Mouse (Mus musculus) adrenal gland, postnatal 25 days (tissue): ENCODE data around the gene Abhd16a. TPM values are rescaled to one million over a fixed set of nuclear protein-coding genes. Genes with fewer than 3 reads are reported as not detected.

Experiments
- DNase-seq: peaks from one replicate; pipeline ENCODE4 v3.0.0; 2021; ENCODE audit warnings: mixed read lengths
- long read RNA-seq: library from polyadenylated mRNA; stranded (forward); transcript quantifications from one replicate; pipeline ENCODE4 v2.0.0, GENCODE M21; 2021
- total RNA-seq: library from RNA; stranded (reverse); gene quantifications from 2 replicates; pipeline ENCODE4 v1.2.3, GENCODE M21; 2021

The Abhd16a gene
- 67.1 and 84.9 TPM in 2 replicates for total RNA-seq
- long read RNA-seq, transcript Abhd16a-201 (20 exons, 1,945 nt) = major isoform, 161 of 198 reads
- long read RNA-seq, partial matches to known transcripts = 19 of 198 reads
- long read RNA-seq, other reads (novel, unspliced or antisense) = 18 of 198 reads

DNA sequence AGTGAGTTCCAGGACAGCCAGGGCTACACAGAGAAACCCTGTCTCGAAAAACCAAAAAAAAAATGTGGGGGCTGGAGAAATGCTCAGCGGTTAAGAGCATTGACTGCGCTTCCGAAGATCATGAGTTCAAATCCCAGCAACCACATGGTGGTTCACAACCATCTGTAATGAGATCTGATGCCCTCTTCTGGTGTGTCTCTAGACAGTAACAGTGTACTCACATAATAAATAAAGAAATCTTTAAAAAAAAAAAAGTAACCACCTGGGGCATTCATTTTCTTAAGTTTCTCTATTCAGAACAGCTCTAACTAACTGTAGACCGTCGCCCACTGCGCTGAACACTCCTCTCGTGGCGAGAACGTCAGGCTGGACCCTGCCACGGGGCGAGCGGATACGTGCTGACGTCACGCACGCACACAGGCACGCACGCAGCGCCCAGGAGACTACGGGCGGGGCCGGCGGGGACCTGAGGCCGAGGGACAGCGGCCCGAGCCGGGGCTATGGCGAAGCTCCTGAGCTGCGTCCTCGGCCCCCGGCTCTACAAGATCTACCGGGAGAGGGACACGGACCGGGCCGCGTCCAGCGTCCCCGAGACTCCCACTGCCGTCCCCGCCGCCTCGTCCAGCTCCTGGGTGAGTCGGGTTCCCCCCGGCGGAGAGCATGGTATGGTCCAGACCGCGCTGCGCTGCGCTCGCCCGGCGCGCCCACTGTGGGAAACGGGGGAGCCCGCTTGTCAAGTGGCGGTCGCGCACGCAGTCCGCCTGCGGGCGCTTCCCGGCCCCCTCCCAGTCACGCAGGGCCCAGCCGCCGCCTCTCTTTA is at the start of gene Abhd16a:
TSS of gene Abhd16a (plus strand) at position 439 of the 820 bp plus-strand sequence.
- DNase-seq = peak; percentile 93

DNA sequence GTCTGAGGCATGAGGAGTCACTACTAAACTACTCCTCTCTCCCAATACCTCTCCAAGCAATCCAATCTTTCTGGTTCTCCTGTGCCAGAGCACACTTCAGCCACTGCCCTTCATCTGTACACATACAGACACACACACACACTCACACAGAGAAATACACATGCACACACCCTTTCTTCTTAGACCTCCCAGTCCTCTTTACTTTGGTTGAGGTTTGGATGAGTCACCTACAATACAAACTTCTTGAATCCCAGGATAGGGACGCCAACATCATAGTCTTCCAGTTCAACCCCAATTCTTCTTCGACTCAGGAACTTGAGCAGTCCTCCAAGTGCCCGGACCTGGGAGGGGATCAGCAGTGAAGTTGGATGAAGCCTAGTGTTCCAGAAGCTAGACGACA is 45.3 kb upstream of the Abhd16a start:
- DNase-seq = no peak

DNA sequence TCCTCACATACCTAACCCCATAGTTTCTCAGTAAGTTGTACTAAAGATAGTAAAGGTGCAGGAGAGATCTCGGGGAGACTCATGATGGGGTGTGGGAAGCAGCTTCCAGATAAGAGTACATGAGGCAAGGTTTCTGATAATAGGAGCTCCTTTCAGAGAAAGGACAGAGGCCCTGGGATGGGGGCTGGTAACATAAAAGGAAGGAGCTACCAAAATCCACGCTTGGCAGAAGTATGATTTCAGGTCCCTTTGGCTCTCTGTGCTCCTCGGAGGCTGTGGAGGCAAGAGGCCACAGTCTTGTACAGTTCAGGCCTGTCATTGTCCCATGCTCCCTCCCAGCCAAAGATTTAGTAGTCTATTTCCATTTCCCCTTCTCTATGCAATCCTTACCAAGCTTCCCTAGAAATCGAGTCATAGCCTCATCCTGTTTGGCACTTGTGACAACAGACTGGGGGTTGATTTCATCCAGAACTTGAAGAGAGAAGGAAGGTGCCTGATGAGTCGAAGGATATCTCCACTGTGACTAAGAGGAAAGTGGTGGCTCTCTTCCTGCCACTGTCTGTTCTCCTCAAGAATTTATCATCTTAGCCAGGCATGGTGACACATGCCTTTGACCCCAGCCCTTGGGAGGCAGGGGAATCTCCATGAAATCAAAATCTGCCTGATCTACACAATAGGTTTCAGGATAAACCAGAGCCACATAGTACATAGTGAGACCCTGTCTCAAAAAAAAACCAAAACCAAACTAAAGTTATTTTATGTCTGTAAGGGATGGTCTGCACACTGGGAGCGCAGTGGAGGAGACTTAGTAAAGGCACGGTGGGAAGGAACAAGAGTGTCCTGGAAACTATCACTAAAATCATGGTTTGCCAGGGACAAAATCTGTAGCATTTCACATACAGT is 43.9 kb upstream of the Abhd16a start:
- no peak for DNase-seq

DNA sequence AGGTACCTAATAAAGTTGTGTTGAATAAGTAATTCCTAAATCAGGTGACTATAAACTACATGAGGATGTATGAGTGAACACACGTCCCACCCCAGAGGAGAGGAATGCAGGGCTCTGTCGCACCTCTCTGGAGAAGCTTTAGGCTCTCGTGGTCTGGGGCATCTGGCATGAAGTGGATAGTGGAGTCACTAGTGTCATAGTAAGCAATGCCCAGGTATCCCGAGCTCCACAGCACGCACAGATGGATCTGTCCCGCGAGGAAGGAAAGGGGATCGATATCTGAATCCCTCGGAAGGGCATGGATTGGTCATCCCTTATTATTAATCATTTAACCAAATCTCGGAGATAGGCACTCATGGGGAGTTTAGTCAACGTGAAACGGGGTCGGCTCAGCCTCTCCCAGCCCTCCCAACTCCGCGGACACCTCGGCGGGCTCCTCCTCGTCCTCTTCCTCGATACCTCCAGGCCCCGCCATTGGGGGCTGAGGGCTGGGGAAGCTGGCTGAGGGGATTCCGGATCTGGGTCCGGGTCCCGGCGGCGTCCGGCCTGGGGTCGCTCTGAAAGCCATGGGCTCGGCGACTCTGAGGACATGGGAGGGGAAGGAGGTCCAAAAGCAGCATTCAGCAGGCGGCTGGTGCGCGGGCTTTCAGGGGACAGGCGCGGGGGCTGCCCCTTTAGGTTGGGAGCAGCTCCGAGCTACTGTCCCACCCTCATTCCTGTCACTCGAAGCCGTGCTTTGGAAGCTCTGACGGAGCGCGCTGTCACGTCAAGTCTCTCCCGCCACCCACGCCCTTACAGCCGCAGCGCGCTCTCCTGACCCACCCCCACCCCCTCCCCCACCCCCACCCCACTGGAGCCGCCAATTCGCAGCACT is 43.0 kb upstream of the Abhd16a start:
- DNase-seq = no peak

DNA sequence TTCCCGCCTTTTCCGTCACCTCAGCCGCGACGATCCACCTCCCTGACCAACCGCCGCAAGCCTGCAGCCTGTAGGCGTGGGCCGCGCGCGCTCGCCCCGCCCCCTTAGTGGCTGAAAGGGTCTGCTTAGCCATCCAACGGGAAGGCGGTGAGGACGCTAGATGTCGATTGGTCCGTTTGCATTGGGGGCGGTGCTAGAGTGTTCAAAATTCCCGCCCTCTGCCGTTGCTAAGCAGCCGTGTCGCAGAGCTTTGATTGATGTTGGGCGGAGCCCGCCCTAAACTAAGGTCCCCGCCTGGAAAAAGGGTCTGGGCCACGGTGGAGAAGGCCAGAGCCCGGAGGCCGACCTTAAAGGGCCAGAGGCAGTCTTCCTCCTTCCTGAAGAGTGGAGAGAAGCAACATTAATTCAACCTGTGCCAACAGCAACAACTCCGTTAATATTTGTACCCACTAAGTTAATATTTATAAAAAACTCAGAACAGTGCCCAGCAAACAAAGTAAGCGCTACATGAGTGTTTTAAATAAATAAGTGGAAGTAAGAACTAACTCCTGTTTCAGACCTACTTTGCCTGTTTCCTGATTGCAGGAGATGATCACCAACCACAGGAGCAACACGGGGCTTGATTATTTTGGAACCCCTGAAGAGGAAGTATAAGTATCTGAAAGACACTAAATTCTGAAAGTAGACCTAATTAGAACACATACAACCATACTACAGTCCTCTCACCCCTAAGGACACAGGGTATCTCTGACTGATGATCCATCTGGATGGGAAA is 42.2 kb upstream of the Abhd16a start, which contains the start of gene Msh5:
TSS of gene Msh5 (minus strand) at position 65 of the 775 bp plus-strand sequence.
- DNase-seq = peak; percentile 95

DNA sequence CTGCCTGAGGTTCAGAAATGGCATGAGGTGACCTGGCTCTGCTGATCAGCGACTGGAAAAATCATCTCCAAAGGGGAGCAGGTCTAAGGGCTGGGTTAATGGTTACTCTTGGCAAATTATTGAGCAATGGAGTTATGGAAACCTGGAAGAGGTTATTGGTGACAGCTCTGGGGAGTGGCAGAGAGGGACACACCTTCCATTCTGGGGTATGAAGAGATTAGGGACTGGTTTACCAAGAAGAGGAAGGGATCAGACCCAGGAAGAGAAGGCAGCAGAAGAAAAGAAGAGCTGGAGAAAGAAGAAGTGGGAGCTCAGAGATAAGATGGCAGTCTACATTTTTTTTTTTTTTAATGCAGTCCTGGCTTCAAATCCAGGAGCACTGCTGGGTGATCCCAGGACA is 41.4 kb upstream of the Abhd16a start:
- DNase-seq = no peak

DNA sequence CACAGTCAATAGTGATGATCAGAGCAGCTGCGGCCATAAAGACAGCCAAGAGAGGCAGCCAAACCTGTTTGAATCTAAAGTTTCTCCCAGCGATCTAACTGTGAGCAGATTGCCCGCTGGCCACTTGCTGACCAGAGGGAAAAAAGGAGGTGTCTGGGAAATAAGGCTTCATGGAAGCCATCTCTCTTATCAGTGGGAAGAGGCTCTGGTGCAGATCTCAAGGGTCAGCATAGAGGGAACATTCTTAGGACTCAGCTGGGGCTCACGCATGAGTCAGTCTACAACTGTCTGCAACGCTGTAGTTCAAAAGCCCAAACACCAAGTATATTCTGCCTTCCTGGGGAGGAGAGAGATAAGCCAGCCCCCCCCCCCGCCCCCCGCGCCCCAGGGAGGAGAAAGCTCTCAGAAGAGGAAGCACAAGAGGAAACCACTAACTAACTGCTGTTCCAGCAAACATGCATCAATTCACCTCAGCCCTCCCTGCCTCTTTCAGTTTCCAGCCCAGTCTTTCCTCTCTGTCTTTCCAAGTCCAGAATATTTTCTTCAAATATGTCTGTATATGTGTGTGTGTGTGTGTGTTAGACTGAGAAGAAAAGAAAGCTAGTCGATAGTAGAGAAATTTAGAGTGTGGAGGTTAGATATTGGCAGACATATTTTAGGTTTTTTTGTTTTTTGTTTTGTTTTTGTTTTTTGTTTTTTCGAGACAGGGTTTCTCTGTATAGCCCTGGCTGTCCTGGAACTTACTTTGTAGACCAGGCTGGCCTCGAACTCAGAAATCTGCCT is 40.7 kb upstream of the Abhd16a start:
- DNase-seq = no peak

DNA sequence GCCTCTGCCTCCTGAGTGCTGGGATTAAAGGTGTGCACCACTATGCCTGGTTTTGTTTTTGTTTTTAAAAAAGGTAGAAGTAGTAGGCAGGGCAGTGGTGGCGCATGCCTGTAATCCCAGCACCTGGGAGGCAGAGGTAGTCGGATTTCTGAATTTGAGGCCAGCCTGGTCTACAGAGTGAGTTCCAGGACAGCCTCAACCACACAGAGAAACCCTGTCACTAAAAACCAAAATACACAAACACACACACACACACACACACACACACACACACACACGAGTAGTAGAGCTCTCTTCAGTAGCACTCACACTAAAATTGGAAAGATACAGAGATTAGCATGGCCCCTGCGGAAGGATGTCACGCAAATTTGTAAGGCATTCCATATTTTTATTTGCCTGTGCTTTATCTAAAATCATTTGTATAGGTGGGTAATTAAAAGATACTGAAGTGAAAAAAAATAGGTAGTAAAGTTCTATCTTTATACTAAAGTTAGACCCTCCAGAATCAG is 40.1 kb upstream of the Abhd16a start:
- DNase-seq = no peak

DNA sequence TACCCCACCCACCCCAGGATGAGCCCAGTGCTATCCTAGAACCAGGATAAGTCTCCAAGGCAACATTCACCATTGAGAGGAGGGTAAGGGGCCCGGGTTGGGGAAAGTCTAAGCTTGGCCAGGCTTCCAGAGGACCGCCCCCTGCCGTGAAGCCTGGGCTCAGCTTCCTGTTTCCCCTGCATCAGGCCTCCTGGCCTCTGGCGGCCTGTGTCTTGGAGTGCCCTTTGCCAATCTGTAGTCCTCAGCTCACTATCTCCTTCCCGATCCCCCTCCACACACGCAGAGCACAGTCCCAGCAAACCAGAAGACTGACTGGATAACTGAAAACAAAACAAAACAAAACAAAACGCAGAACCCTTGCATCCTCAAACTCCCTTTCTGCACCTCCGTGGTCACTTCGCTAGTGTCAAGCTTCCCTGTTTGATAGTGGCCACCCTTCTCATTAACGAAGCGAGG is 39.5 kb upstream of the Abhd16a start, which contains the start of gene Clic1:
TSS of gene Clic1 (plus strand) at position 406 of the 456 bp plus-strand sequence.
- peak; percentile 36 for DNase-seq

DNA sequence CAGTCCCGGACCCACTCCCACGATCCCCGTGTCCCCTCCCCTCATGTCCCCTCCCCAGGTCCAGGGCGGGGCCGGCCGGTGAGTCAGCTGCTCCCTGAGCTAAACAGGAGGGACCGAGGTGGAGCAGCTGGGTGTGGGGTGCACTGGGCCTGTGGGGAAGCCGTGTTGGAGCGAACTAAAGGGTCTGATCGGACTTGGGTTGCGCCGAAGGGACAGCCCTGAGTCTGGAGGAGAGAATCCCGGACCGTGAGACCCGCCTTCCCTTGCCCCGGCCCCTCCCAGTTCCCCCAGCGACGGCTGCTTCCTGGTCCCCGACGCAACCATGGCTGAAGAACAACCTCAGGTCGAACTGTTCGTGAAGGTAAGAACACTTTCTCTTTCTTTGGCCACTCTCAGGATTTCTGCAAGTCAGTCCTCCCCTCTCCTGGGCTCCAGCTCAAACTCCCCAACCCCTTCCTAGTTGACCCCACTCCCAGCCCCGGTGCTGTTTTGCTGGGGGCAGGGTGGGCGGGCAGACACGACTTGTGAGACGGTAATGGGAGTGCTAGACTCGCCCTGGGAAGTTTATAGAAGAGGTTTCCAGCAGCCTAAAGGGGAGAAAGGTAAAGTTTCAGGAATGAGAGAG is 38.8 kb upstream of the Abhd16a start:
- DNase-seq = peak; percentile 78

DNA sequence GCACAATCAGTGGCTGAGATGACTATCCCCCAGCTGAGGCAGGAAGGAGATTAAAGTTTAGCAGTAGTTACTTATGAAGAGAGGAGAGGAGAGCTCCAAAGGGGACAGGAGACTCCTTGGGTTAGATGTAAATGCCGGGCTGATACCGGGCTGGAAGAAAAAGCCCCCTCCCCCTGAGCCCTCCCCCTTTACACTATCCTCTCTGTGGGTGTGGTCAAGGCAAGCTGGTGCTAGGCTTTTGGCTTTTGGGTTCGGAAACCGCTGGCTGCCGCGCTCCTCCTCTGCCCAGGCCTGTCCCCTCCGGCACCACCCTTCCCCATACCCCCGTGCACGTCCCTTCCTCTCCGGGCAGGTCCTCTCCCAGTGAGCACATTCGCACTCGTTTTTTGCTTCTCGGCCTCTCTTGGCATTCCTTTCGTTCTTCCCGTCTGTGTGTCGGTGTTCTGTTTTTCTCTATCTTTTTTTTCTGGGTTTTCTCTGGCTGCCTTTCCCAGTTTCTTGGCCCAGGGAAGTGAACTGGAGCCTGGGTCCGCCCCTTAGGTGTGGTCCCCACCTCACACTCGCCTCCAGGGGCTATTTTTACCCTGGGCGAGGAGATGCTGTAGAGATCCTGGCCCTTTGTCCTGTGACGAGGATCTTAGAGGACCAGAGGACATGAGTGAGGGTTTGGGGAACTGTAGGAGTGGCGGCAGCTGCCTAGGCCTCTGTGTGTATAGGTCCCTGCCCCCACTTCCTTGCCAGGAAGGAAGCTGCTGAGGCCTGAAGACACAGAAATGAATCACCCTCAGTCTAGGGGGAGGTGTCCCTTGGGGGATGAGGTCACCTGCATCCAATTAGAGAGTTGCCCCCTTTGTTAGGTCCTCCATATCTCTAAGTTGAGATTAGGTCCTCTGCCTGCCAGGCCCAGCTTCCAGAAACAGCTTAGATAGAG is 37.6 kb upstream of the Abhd16a start:
- DNase-seq = peak; percentile 61

DNA sequence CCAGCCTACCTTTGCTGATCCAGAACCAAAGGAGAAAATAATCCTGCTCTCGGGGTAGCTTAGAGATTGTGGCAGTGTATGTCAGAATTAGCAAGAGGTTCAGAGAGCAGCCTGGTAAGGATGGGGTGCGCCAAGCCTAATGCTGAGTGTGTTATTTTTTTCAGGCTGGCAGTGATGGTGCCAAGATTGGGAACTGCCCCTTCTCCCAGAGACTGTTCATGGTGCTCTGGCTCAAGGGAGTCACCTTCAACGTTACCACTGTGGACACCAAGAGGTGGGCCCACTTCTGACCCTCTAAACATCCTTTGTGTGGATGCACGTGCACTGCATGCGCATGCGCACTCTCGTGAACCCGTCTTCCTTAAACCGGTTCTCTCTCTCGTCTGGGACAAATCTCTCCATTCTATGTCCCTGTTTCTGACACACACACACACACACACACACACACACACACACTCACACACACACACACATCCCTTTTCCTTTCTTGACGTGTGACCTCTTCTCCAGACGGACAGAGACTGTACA is 36.7 kb upstream of the Abhd16a start:
- no peak for DNase-seq

DNA sequence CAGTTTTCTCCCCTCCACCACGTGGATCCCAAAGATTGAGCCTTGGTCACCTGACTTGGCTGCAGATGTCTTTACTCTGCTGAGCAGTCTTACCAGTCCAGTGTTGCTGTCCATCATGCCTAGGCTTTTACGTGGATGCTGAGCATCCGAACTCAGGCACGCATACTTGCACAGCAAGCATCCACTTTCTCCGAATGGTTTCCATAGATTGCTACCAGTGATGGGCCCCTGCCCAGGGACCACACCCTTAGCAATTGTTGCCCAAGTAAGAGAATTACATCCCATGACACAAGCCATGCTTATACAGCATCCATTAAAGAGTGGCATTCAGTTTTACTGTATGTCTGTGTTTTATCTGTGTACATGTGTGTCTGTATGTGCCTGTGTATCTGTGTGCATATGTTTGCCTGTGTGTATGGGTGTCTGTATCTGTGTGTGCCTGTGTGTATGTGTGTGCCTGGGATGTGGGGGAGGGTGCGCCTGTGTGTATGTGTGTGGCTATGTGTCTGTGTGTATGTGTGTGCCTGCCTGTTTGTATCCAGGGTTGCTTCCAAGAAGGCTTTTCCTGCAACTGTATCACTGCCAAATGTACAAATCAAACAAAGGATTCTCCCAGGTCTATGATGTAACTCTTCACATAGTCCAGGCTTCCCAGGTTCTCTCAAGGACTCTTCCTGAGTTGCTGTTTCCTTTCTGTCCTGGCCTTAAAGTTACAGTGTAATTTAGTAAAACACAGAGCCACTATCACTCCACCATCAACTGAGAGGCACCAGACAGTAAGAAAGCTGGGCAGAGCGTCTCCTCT is 33.2 kb upstream of the Abhd16a start:
- DNase-seq = no peak

DNA sequence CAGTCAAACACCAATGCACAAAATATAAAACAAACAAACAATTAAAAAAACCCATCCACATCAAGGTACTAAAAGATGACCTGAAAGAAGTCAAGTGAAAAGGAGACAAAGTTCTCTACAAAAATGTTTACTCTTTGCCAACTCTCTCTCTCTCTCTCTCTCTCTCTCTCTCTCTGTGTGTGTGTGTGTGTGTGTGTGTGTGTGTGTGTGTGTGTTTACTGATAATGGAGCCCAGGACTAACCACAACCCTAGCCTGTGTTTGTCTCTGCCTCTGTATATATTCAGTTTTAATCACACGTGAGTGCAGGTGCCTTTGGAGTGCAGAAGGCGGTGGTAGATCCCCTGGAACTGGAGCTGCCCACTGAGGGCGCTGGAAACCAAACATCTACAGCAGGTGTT is 32.0 kb upstream of the Abhd16a start:
- DNase-seq = no peak

DNA sequence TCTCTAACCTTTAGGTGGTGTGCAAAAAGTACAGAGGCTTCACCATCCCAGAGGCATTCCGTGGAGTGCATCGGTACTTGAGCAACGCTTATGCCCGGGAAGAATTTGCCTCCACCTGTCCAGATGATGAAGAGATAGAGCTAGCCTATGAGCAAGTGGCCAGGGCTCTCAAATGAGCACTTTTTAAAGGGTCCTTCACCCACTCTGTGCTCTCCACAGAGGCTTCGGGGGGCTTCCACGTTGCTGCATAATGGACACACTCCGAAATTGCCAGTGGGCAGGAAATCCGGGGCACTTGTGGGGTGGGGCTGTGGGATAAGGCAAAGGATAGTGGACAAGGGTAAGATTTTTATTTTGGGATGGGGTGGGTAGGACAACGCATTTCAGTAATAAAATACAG is 30.7 kb upstream of the Abhd16a start:
- no peak for DNase-seq

DNA sequence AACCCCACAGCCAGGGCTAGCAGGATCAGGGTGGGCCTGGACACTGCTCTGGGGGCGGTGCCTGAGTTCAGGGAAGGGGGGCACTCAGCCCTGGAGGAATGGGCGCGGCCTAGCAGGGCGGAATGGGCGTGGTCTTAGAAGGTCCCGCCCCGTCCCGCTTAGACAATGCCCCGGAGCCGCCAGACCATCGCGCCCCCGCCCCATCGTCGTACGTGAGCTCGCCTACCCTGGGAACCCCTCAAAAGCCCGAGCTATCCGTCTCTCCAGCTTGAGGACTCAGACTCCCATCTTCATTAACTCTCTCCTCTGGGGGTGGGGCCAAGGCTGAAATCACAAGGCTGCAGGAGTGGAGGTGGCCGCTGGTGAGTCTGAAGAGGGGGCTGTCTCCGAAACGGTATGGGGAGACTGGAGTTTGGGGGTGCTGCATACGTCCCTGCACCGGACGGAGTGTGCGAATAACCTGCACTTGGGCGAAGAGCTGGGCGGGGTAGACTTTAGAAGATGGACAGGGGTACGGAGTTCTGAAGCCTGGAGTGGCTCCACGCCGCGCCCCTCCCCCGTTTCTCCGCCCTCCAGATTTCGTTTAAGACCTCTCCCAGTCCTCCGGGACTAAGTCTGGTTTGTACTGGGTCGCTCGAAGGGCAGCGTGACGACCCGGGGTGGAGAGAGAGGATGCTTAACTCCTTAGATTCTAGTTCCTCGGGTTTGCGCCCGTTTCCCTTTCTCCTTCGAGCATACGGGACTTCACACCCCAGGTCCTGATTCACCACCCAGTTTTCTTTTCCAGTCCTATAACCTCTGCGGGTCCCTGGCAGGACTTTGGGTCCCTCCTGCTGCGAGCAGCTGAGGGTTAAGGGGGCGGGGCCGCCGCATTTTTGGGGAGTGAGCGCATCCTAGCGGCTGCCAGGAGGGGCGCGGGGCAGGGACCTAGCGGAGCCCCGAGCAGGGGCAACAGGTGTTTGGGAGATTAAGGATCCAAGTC is 29.9 kb upstream of the Abhd16a start, which contains the start of gene Ddah2:
TSS of gene Ddah2 (plus strand) at position 125 of the 982 bp plus-strand sequence.
- peak; percentile 86 for DNase-seq
